Mouse (Mus musculus) testis, adult 2 months (tissue): ENCODE data around the gene Tbca. TPM values are rescaled to one million over a fixed set of nuclear protein-coding genes. Genes with fewer than 3 reads are reported as not detected.

ENCODE experiments used
- H3K27ac ChIP-seq: fragments of 200-500 bp; 2 replicates; pipeline ENCODE4 v1.5.1; 2012; ENCODE audit warnings: low read depth, low read length; ENCODE audit not compliant: control insufficient read depth, insufficient read depth
- H3K27me3 ChIP-seq: fragments of 200-500 bp; 2 replicates; pipeline ENCODE4 v1.6.1; 2012; ENCODE audit warnings: mild to moderate bottlenecking, low read length, moderate library complexity; ENCODE audit not compliant: control insufficient read depth, insufficient read depth
- H3K36me3 ChIP-seq: fragments of 200-500 bp; 2 replicates; pipeline ENCODE4 v1.6.1; 2012; ENCODE audit warnings: mild to moderate bottlenecking, low read length; ENCODE audit not compliant: control insufficient read depth, insufficient read depth
- H3K4me1 ChIP-seq: fragments of 200-500 bp; 2 replicates; pipeline ENCODE4 v1.6.1; 2012; ENCODE audit warnings: low read length; ENCODE audit not compliant: control insufficient read depth, insufficient read depth
- H3K4me3 ChIP-seq: fragments of 200-500 bp; 2 replicates; pipeline ENCODE4 v1.5.1; 2012; ENCODE audit warnings: low read depth, mild to moderate bottlenecking, low read length, moderate library complexity, mixed read lengths; ENCODE audit not compliant: control insufficient read depth
- CTCF ChIP-seq: fragments of 200-500 bp; IDR thresholded peaks from 2 replicates; pipeline ENCODE4 v1.5.1; 2012; ENCODE audit warnings: low read depth, mild to moderate bottlenecking, inconsistent platforms, low read length, moderate library complexity; ENCODE audit not compliant: control insufficient read depth, insufficient read depth, insufficient replicate concordance
- POLR2A ChIP-seq: fragments of 200-500 bp; IDR thresholded peaks from 2 replicates; pipeline ENCODE4 v1.6.1; 2012; ENCODE audit warnings: low read depth, mild to moderate bottlenecking, inconsistent platforms, low read length, moderate library complexity; ENCODE audit not compliant: control insufficient read depth
- polyA plus RNA-seq: library from polyadenylated mRNA; depleted of rRNA; stranded (reverse); fragments of >200 nt; gene quantifications from 2 replicates; pipeline ENCODE4 v1.2.3, GENCODE M21; 2012; rRNA removed

The Tbca gene
- polyA plus RNA-seq, 1 experiment: 54.3 TPM

GRCm38 (mm10) chr13:94882221-94882620 lies 93.5 kb downstream of the Tbca start:
- H3K36me3 ChIP-seq: no peaks in the 10 kb centered on the region
- no peak for TF ChIP-seq POLR2A
- no peak overlapping the region for H3K4me3 ChIP-seq
- peaks cover 4% of the 10 kb centered on the region for H3K27me3 ChIP-seq
- H3K27ac ChIP-seq: no peak overlapping the region
- peaks cover 20% of the 10 kb centered on the region for H3K4me1 ChIP-seq

- Histone ChIP-seq H3K4me1 (peaks cover 20% of the 10 kb centered on the region), H3K27ac (no peak overlapping the region), H3K27me3 (peaks cover 2% of the 10 kb centered on the region; the same call in 1 of the 2 replicates), H3K36me3 (no peaks in the 10 kb centered on the region), H3K4me3 (peak overlapping the region; percentile 33)
- no peak for TF ChIP-seq POLR2A
- TF ChIP-seq CTCF: no peak
Measured at GRCm38 (mm10) chr13:94882711-94883145, 94.0 kb downstream of the Tbca start.

- peak overlapping the region; percentile 33 for H3K4me3 ChIP-seq
- TF ChIP-seq POLR2A (no peak), CTCF (no peak)
- no peaks in the 10 kb centered on the region for H3K27me3 ChIP-seq
- no peak overlapping the region for H3K27ac ChIP-seq
- H3K36me3 ChIP-seq: no peaks in the 10 kb centered on the region
- peaks cover 20% of the 10 kb centered on the region for H3K4me1 ChIP-seq
Measured at GRCm38 (mm10) chr13:94883163-94883965, 94.7 kb downstream of the Tbca start.

- no peak overlapping the region for H3K27ac ChIP-seq
- 0 out of 2 replicates have a peak overlapping the region, but pooled peaks have one; percentile 7 for H3K4me3 ChIP-seq
- TF ChIP-seq POLR2A (no peak), CTCF (no peak)
- H3K36me3 ChIP-seq: no peaks in the 10 kb centered on the region
- peaks cover 20% of the 10 kb centered on the region for H3K4me1 ChIP-seq
- H3K27me3 ChIP-seq: no peaks in the 10 kb centered on the region
Measured at GRCm38 (mm10) chr13:94883966-94884960, 95.6 kb downstream of the Tbca start.

GRCm38 (mm10) chr13:94885291-94886235 lies 96.9 kb downstream of the Tbca start:
- Histone ChIP-seq H3K36me3 (no peaks in the 10 kb centered on the region), H3K27ac (peak overlapping the region; percentile 44), H3K27me3 (no peaks in the 10 kb centered on the region)

More at GRCm38 (mm10) chr13:94885291-94886235, 96.9 kb downstream of the Tbca start:
- Histone ChIP-seq H3K4me3 (peak overlapping the region; percentile 85), H3K4me1 (peaks cover 20% of the 10 kb centered on the region)
- no peak for TF ChIP-seq POLR2A
- TF ChIP-seq CTCF: no peak

Other genes starting within 250 kb of the Tbca start
- gene Otp, start 86.7 kb downstream of the Tbca start, polyA plus RNA-seq: not detected in 2 replicates
- 9.2 and 10.2 TPM in 2 replicates for gene Wdr41, start 187.4 kb downstream of the Tbca start, polyA plus RNA-seq